Mouse (Mus musculus) liver, embryonic 11.5 days (tissue): Measurements from ENCODE around the gene Gm10037. TPM values are rescaled to one million over a fixed set of nuclear protein-coding genes. Genes with fewer than 3 reads are reported as not detected.
"Not testable (repeated sequence)": the region's sequence is repeated elsewhere in the genome, so short reads cannot be mapped to it uniquely, and the experiment has no call there.

Experiments
- ATAC-seq: fragments of 200-750 bp; cut with Nextera tagmentation; replicated peaks from 2 replicates; pipeline ENCODE4 v1.8.0; 2017; ENCODE audit warnings: moderate number of reproducible peaks, mild to moderate bottlenecking, moderate TSS enrichment, moderate library complexity; ENCODE audit not compliant: low FRiP score
- DNase-seq: peaks from one replicate; pipeline ENCODE4 v3.0.0-alpha.2; 2017; ENCODE audit warnings: low spot score
- H3K27ac ChIP-seq: fragments of 300-500 bp; sonication (generic); 2 replicates; pipeline ENCODE4 v1.5.1; 2014; ENCODE audit warnings: mild to moderate bottlenecking, low read depth, low read length, control low read depth
- H3K27me3 ChIP-seq: fragments of 300-500 bp; sonication (generic); replicated peaks from 2 replicates; pipeline ENCODE4 v1.6.1; 2014; ENCODE audit warnings: low read length, mixed read lengths; ENCODE audit not compliant: control insufficient read depth, insufficient read depth
- H3K36me3 ChIP-seq: fragments of 300-500 bp; sonication (generic); 2 replicates; pipeline ENCODE4 v1.6.1; 2014; ENCODE audit warnings: mild to moderate bottlenecking, low read length, moderate library complexity, mixed read lengths; ENCODE audit not compliant: control insufficient read depth, insufficient read depth
- H3K4me1 ChIP-seq: fragments of 300-500 bp; sonication (generic); replicated peaks from 2 replicates; pipeline ENCODE4 v1.6.1; 2014; ENCODE audit warnings: low read length, mixed read lengths; ENCODE audit not compliant: control insufficient read depth, insufficient read depth
- H3K4me2 ChIP-seq: fragments of 300-500 bp; sonication (generic); 2 replicates; pipeline ENCODE4 v1.6.1; 2014; ENCODE audit warnings: mild to moderate bottlenecking, control low read depth, moderate library complexity
- H3K4me3 ChIP-seq: fragments of 300-500 bp; sonication (generic); 2 replicates; pipeline ENCODE4 v1.5.1; 2014; ENCODE audit warnings: low read depth, low read length, control low read depth
- H3K9ac ChIP-seq: fragments of 300-500 bp; sonication (generic); 2 replicates; pipeline ENCODE4 v1.6.1; 2014; ENCODE audit warnings: low read depth, low read length, control low read depth
- H3K9me3 ChIP-seq: fragments of 300-500 bp; sonication (generic); 2 replicates; pipeline ENCODE4 v1.6.1; 2016; ENCODE audit warnings: low read length, inconsistent platforms, mixed read lengths; ENCODE audit not compliant: control insufficient read depth
- WGBS: fragments of 180-500 bp; shearing (Covaris S2); extraction: QIAGEN DNeasy Blood & Tissue Kit; methylation state at CpG from one replicate; pipeline ENCODE4 v1.1.7; 2014; 5-methylcytosine and 5-hydroxymethylcytosine counted together
- polyA plus RNA-seq: library from polyadenylated mRNA; unstranded; fragments of >200 nt; fragmentation: Nextera tagmentation; extraction: Ambion mirVana; gene quantifications from 2 replicates; pipeline ENCODE4 v1.2.1, GENCODE M21; 2014

The Gm10037 gene
- polyA plus RNA-seq, 1 experiment from 2014 or later, result 0.71 TPM

- H3K4me2 ChIP-seq, H3K4me3 ChIP-seq, H3K27ac ChIP-seq, H3K9me3 ChIP-seq, H3K9ac ChIP-seq, H3K36me3 ChIP-seq, H3K4me1 ChIP-seq, H3K27me3 ChIP-seq, DNase-seq, ATAC-seq: not testable (repeated sequence)
These were observed 2.2 kb downstream of the Gm10037 start for GRCm38 (mm10) chr13:67833137-67833536.

- WGBS, result 31% methylated on average over 6 of the region's 6 CpGs
- no peak for ATAC-seq
- H3K9me3 ChIP-seq, result no peaks in the 10 kb centered on the region
- H3K36me3 ChIP-seq, result no peaks in the 10 kb centered on the region
- DNase-seq, result no peak
- no peak overlapping the region for H3K9ac ChIP-seq
- H3K4me3 ChIP-seq, result 0 out of 2 replicates have a peak overlapping the region, but pooled peaks have one; percentile 41
- H3K4me1 ChIP-seq, result no peaks in the 10 kb centered on the region
- no peaks in the 10 kb centered on the region for H3K27me3 ChIP-seq
- H3K4me2 ChIP-seq, result peak overlapping the region; percentile 61
- no peak overlapping the region for H3K27ac ChIP-seq
These were observed 12.8 kb downstream of the Gm10037 start for GRCm38 (mm10) chr13:67843775-67844118.

GRCm38 (mm10) chr13:67844119-67844852, 13.4 kb downstream of the Gm10037 start:
- Histone ChIP-seq H3K27me3 (no peaks in the 10 kb centered on the region), H3K27ac (no peak overlapping the region), H3K36me3 (no peaks in the 10 kb centered on the region), H3K9ac (no peak overlapping the region), H3K4me2 (peak overlapping the region; percentile 61), H3K9me3 (no peaks in the 10 kb centered on the region), H3K4me1 (no peaks in the 10 kb centered on the region), H3K4me3 (peak overlapping the region; percentile 41)
- DNase-seq, result peak; percentile 48
- ATAC-seq, result peak; percentile 45; the same call in 1 of the 2 replicates
- WGBS, result 2% methylated on average over 15 of the region's 19 CpGs

- peak overlapping the region; percentile 61 for H3K4me2 ChIP-seq
- WGBS, result 31% methylated on average over 8 of the region's 8 CpGs
- no peaks in the 10 kb centered on the region for H3K36me3 ChIP-seq
- H3K9me3 ChIP-seq, result no peaks in the 10 kb centered on the region
- H3K9ac ChIP-seq, result no peak overlapping the region
- H3K4me1 ChIP-seq, result no peaks in the 10 kb centered on the region
- H3K27ac ChIP-seq, result no peak overlapping the region
- H3K4me3 ChIP-seq, result peak overlapping the region; percentile 41
- no peak for DNase-seq
- ATAC-seq, result no peak
- no peaks in the 10 kb centered on the region for H3K27me3 ChIP-seq
These were observed 13.9 kb downstream of the Gm10037 start for GRCm38 (mm10) chr13:67844853-67845194.

- no peaks in the 10 kb centered on the region for H3K4me1 ChIP-seq
- 71% methylated on average over 3 of the region's 3 CpGs for WGBS
These were observed 19.5 kb downstream of the Gm10037 start for GRCm38 (mm10) chr13:67850361-67850760.

GRCm38 (mm10) chr13:67853130-67853529, 22.2 kb downstream of the Gm10037 start:
- no peak overlapping the region for H3K4me3 ChIP-seq
- H3K27ac ChIP-seq, result no peak overlapping the region
- H3K4me2 ChIP-seq, result no peak overlapping the region
- no peak overlapping the region for H3K9ac ChIP-seq
- no peak for ATAC-seq
- no peaks in the 10 kb centered on the region for H3K4me1 ChIP-seq
- no peak for DNase-seq
- 79% methylated on average over 6 of the region's 6 CpGs for WGBS
- no peaks in the 10 kb centered on the region for H3K9me3 ChIP-seq
- H3K27me3 ChIP-seq, result no peaks in the 10 kb centered on the region
- H3K36me3 ChIP-seq, result no peaks in the 10 kb centered on the region

More at GRCm38 (mm10) chr13:67850361-67850760, 19.5 kb downstream of the Gm10037 start:
- no peak overlapping the region for H3K9ac ChIP-seq
- ATAC-seq (no peak), DNase-seq (no peak)
- no peak overlapping the region for H3K27ac ChIP-seq
- H3K9me3 ChIP-seq, result no peaks in the 10 kb centered on the region
- H3K36me3 ChIP-seq, result no peaks in the 10 kb centered on the region
- no peaks in the 10 kb centered on the region for H3K27me3 ChIP-seq
- H3K4me2 ChIP-seq, result no peak overlapping the region
- no peak overlapping the region for H3K4me3 ChIP-seq

GRCm38 (mm10) chr13:67853983-67854382, 23.1 kb downstream of the Gm10037 start:
- Histone ChIP-seq H3K4me3 (no peak overlapping the region), H3K9ac (no peak overlapping the region), H3K27ac (no peak overlapping the region), H3K4me1 (no peaks in the 10 kb centered on the region), H3K4me2 (no peak overlapping the region), H3K36me3 (no peaks in the 10 kb centered on the region), H3K9me3 (no peaks in the 10 kb centered on the region), H3K27me3 (no peaks in the 10 kb centered on the region)
- ATAC-seq (no peak), DNase-seq (no peak)
- 78% methylated on average over 2 of the region's 2 CpGs for WGBS

- H3K4me1 ChIP-seq, result no peaks in the 10 kb centered on the region
- H3K27ac ChIP-seq, result no peak overlapping the region
- no peak overlapping the region for H3K9ac ChIP-seq
- H3K27me3 ChIP-seq, result no peaks in the 10 kb centered on the region
- no peak for DNase-seq
- no peaks in the 10 kb centered on the region for H3K9me3 ChIP-seq
- 29% methylated on average over 1 of the region's 1 CpGs for WGBS
- no peaks in the 10 kb centered on the region for H3K36me3 ChIP-seq
- no peak for ATAC-seq
- no peak overlapping the region for H3K4me3 ChIP-seq
- H3K4me2 ChIP-seq, result no peak overlapping the region
These were observed 26.4 kb downstream of the Gm10037 start for GRCm38 (mm10) chr13:67857317-67857716.

- 82% methylated on average over 9 of the region's 9 CpGs for WGBS
- no peak overlapping the region for H3K4me3 ChIP-seq
These were observed 31.6 kb downstream of the Gm10037 start for GRCm38 (mm10) chr13:67862508-67862907.

More at GRCm38 (mm10) chr13:67862508-67862907, 31.6 kb downstream of the Gm10037 start:
- Histone ChIP-seq H3K36me3 (no peaks in the 10 kb centered on the region), H3K27ac (no peak overlapping the region), H3K4me2 (no peak overlapping the region), H3K27me3 (no peaks in the 10 kb centered on the region), H3K4me1 (no peaks in the 10 kb centered on the region), H3K9ac (no peak overlapping the region), H3K9me3 (no peaks in the 10 kb centered on the region)
- ATAC-seq (no peak), DNase-seq (no peak)
